In genomic region chr4:33247479-33248053, GRCm38 (mm10) we compare ENCODE assay signal across 8 mouse cellular contexts. TPM values are rescaled to one million over a fixed set of nuclear protein-coding genes. Genes with fewer than 3 reads are reported as not detected.
DNase-seq lines count a peak whose midpoint lies in the region; ATAC-seq and TF ChIP-seq lines count a peak whose summit lies in the region.

No protein-coding gene starts in this region.

- H3K27ac ChIP-seq in CH12.LX (ENCODE audit: insufficient read depth, low read depth) = peak overlapping the region; percentile 89
- peak overlapping the region; percentile 97 for H3K27ac ChIP-seq in forebrain, embryonic 11.5 days (ENCODE audit: low read depth, low read length)
- H3K27ac ChIP-seq in heart, postnatal 0 days (ENCODE audit: low read depth) = peak overlapping the region; percentile 100
- peak overlapping the region; percentile 100 for H3K27ac ChIP-seq in liver, embryonic 16.5 days (ENCODE audit: low read length)
- H3K27ac ChIP-seq in neural tube, embryonic 13.5 days (replicated peaks) = peak overlapping the region; percentile 99
- H3K27ac ChIP-seq in testis, adult 2 months (ENCODE audit: control insufficient read depth, insufficient read depth, low read depth, low read length) = peak overlapping the region; percentile 96

- ATAC-seq in forebrain, embryonic 11.5 days (replicated peaks; ENCODE audit: low FRiP score) = peak; percentile 91
- peak; percentile 84 for ATAC-seq in heart, postnatal 0 days (ENCODE audit: insufficient read depth, low read depth)
- ATAC-seq in liver, embryonic 16.5 days (ENCODE audit: low read depth) = peak; percentile 85
- ATAC-seq in neural tube, embryonic 13.5 days (ENCODE audit: low read depth) = peak; percentile 94

- peak overlapping the region; percentile 96; the same call in 1 of the 2 replicates for H3K4me2 ChIP-seq in CH12.LX (ENCODE audit: insufficient read depth, low read depth, poor library complexity, severe bottlenecking)
- peak overlapping the region; percentile 64 for H3K4me2 ChIP-seq in forebrain, embryonic 11.5 days (ENCODE audit: low read depth, low read length, severe bottlenecking)
- peak overlapping the region; percentile 76 for H3K4me2 ChIP-seq in heart, postnatal 0 days (ENCODE audit: low read depth, low read length)
- peak overlapping the region; percentile 81 for H3K4me2 ChIP-seq in liver, embryonic 16.5 days (ENCODE audit: low read depth, low read length)
- peak overlapping the region; percentile 83 for H3K4me2 ChIP-seq in neural tube, embryonic 13.5 days

- H3K9ac ChIP-seq in CH12.LX (ENCODE audit: insufficient read depth, low read depth) = peak overlapping the region; percentile 94
- H3K9ac ChIP-seq in forebrain, embryonic 11.5 days (ENCODE audit: low read length) = peak overlapping the region; percentile 97
- peak overlapping the region; percentile 100 for H3K9ac ChIP-seq in heart, postnatal 0 days (replicated peaks; ENCODE audit: low read depth, low read length)
- H3K9ac ChIP-seq in liver, embryonic 16.5 days (ENCODE audit: low read depth, low read length) = peak overlapping the region; percentile 99
- peak overlapping the region; percentile 96 for H3K9ac ChIP-seq in neural tube, embryonic 13.5 days

- peak overlapping the region; percentile 64 to 96 (median 83) for H3K4me3 ChIP-seq in CH12.LX (replicated peaks in 1 of 3; ENCODE audit: low read depth in 2 of 3, low read length in 2 of 3, poor library complexity in 1 of 3)
- peak overlapping the region; percentile 97 for H3K4me3 ChIP-seq in forebrain, embryonic 11.5 days (ENCODE audit: low read depth, low read length)
- H3K4me3 ChIP-seq in heart, postnatal 0 days (ENCODE audit: low read depth, low read length) = peak overlapping the region; percentile 91
- peak overlapping the region; percentile 92 for H3K4me3 ChIP-seq in liver, embryonic 16.5 days (ENCODE audit: low read depth, low read length)
- peak overlapping the region; percentile 76 for H3K4me3 ChIP-seq in neural tube, embryonic 13.5 days
- H3K4me3 ChIP-seq in testis, adult 2 months (ENCODE audit: control insufficient read depth, low read depth, low read length) = peak overlapping the region; percentile 91

- H3K4me1 ChIP-seq in CH12.LX (ENCODE audit: control insufficient read depth in 1 of 2, insufficient read depth in 2 of 2) = peaks cover 5 to 25% of the 10 kb centered on the region in 2 experiments
- H3K4me1 ChIP-seq in forebrain, embryonic 11.5 days (replicated peaks; ENCODE audit: control insufficient read depth, insufficient read depth, low read length) = no peaks in the 10 kb centered on the region; the same call in 1 of the 2 replicates
- peaks cover 17% of the 10 kb centered on the region for H3K4me1 ChIP-seq in heart, postnatal 0 days (ENCODE audit: control insufficient read depth, insufficient read depth)
- H3K4me1 ChIP-seq in liver, embryonic 16.5 days (ENCODE audit: control insufficient read depth, low read depth, low read length) = peaks cover 24% of the 10 kb centered on the region
- peaks cover 43% of the 10 kb centered on the region for H3K4me1 ChIP-seq in neural tube, embryonic 13.5 days (replicated peaks)
- H3K4me1 ChIP-seq in testis, adult 2 months (ENCODE audit: control insufficient read depth, insufficient read depth, low read length) = peaks cover 5% of the 10 kb centered on the region

- H3K36me3 ChIP-seq in CH12.LX (replicated peaks in 1 of 2; ENCODE audit: control insufficient read depth in 1 of 2, insufficient read depth in 1 of 2, low read length in 1 of 2) = peaks cover 18 to 36% of the 10 kb centered on the region in 2 experiments
- H3K36me3 ChIP-seq in forebrain, embryonic 11.5 days (ENCODE audit: control insufficient read depth, insufficient read depth, low read length) = no peaks in the 10 kb centered on the region; the same call in 1 of the 2 replicates
- H3K36me3 ChIP-seq in heart, postnatal 0 days (replicated peaks; ENCODE audit: control insufficient read depth, insufficient read depth, low read length) = peaks cover 37% of the 10 kb centered on the region
- H3K36me3 ChIP-seq in liver, embryonic 16.5 days (ENCODE audit: control insufficient read depth, insufficient read depth) = peaks cover 22% of the 10 kb centered on the region
- H3K36me3 ChIP-seq in neural tube, embryonic 13.5 days = peaks cover 37% of the 10 kb centered on the region
- peaks cover 3% of the 10 kb centered on the region for H3K36me3 ChIP-seq in testis, adult 2 months (ENCODE audit: control insufficient read depth, insufficient read depth, low read length)

- H3K79me2 ChIP-seq in CH12.LX (replicated peaks; ENCODE audit: control insufficient read depth, extremely low read depth, insufficient read depth, poor library complexity, severe bottlenecking) = peaks cover 16% of the 10 kb centered on the region

- WGBS in forebrain, embryonic 11.5 days = under 1% methylated on average over 53 of the region's 60 CpGs
- under 1% methylated on average over 53 of the region's 60 CpGs for WGBS in heart, postnatal 0 days
- under 1% methylated on average over 59 of the region's 60 CpGs for WGBS in liver, embryonic 16.5 days (ENCODE audit: insufficient replicate concordance)
- under 1% methylated on average over 59 of the region's 60 CpGs for WGBS in neural tube, embryonic 13.5 days

- peak; percentile 97 for DNase-seq in CH12.LX (ENCODE audit: extremely low read depth)
- DNase-seq in c-Kit-positive CD71-positive TER-119-negative erythroid progenitor cells, embryonic 14.5 days (ENCODE audit: low read depth) = peak; percentile 95
- peak; percentile 98 for DNase-seq in forebrain, embryonic 11.5 days (ENCODE audit: low spot score)
- peak; percentile 99 for DNase-seq in heart, postnatal 0 days (ENCODE audit: low spot score)
- DNase-seq in kidney, postnatal 4 days = peak; percentile 100

- TF ChIP-seq CTCF in CH12.LX (conservative IDR thresholded peaks at IDR 0.05 in 1 of 2, IDR thresholded peaks at IDR 0.05 in 1 of 2; ENCODE audit: low read depth in 2 of 2, low read length in 2 of 2) = peak in 1 of 2 experiments; percentile 20; a peak in 2 of 4 replicates
- TF ChIP-seq CTCF in heart, postnatal 0 days (IDR thresholded peaks at IDR 0.05; ENCODE audit: low read depth) = no peak
- TF ChIP-seq CTCF in testis, adult 2 months (IDR thresholded peaks at IDR 0.05; ENCODE audit: control insufficient read depth, insufficient read depth, insufficient replicate concordance, low read depth, low read length) = no peak

- no peaks in the 10 kb centered on the region for H3K9me3 ChIP-seq in CH12.LX (replicated peaks; ENCODE audit: low read length)
- no peaks in the 10 kb centered on the region for H3K9me3 ChIP-seq in forebrain, embryonic 11.5 days (ENCODE audit: control insufficient read depth, low read length)
- H3K9me3 ChIP-seq in heart, postnatal 0 days (replicated peaks; ENCODE audit: control insufficient read depth, low read length) = no peaks in the 10 kb centered on the region
- H3K9me3 ChIP-seq in liver, embryonic 16.5 days (replicated peaks; ENCODE audit: control insufficient read depth, low read length) = no peaks in the 10 kb centered on the region
- H3K9me3 ChIP-seq in neural tube, embryonic 13.5 days = no peaks in the 10 kb centered on the region

- peak; percentile 92 for TF ChIP-seq POLR2A in CH12.LX (IDR thresholded peaks at IDR 0.05; ENCODE audit: low read depth, low read length)
- peak; percentile 87 for TF ChIP-seq POLR2A in testis, adult 2 months (IDR thresholded peaks at IDR 0.05; ENCODE audit: control insufficient read depth, low read depth, low read length)

- in situ Hi-C loops in CH12.LX (cut with MboI; ENCODE audit: low pct_ligation_motif_present, low pct_unique_long_range_greater_than_20kb, low sequenced_read_pairs) = no loop called here

- no peak for TF ChIP-seq RAD21 in CH12.LX (IDR thresholded peaks at IDR 0.05; ENCODE audit: low read depth, low read length)

- peak; percentile 22; the same call in 1 of the 2 replicates for TF ChIP-seq EP300 in CH12.LX (IDR thresholded peaks at IDR 0.05; ENCODE audit: low read length)
- peak; percentile 82 for TF ChIP-seq EP300 in heart, postnatal 0 days (IDR thresholded peaks at IDR 0.05; ENCODE audit: low read depth)

- dilution Hi-C loops in CH12.LX (cut with MboI; ENCODE audit: extremely low pct_ligation_motif_present, extremely low pct_unique_long_range_greater_than_20kb, low sequenced_read_pairs) = no loop called here

- H3K27me3 ChIP-seq in CH12.LX (replicated peaks) = no peaks in the 10 kb centered on the region
- H3K27me3 ChIP-seq in forebrain, embryonic 11.5 days (ENCODE audit: control insufficient read depth, insufficient read depth, low read length) = no peaks in the 10 kb centered on the region
- no peaks in the 10 kb centered on the region for H3K27me3 ChIP-seq in heart, postnatal 0 days (ENCODE audit: control insufficient read depth, insufficient read depth, low read length)
- no peaks in the 10 kb centered on the region for H3K27me3 ChIP-seq in liver, embryonic 16.5 days (ENCODE audit: control insufficient read depth, insufficient read depth, low read depth, low read length)
- no peaks in the 10 kb centered on the region for H3K27me3 ChIP-seq in neural tube, embryonic 13.5 days
- H3K27me3 ChIP-seq in testis, adult 2 months (ENCODE audit: control insufficient read depth, insufficient read depth, low read length) = no peaks in the 10 kb centered on the region

RNA-seq across cellular contexts. Expression of gene Srsf12, which starts 38.8 kb away (rescaled TPM):
- total RNA-seq in CH12.LX (2012; rRNA removed) (not detected in 2 replicates), CH12.LX (2014; rRNA removed) (not detected in 2 replicates)
- not detected in 2 replicates for polyA plus RNA-seq in CH12.LX (2012; ENCODE audit: insufficient read length, low read depth)
- polyA plus RNA-seq in forebrain, embryonic 11.5 days (2014; fragmentation: Nextera tagmentation; extraction: Ambion mirVana) = 7.9 and 9.0 TPM in 2 replicates
- 0.19 TPM in 1 of 2 replicates, not detected in the other for total RNA-seq in heart, postnatal 0 days (2014; rRNA removed; ENCODE audit: low replicate concordance)
- 0.38 and 0.48 TPM in 2 replicates for polyA plus RNA-seq in heart, postnatal 0 days (2015; fragmentation: Nextera tagmentation; extraction: Ambion mirVana)
- 0.07 and 0.08 TPM in 2 replicates for polyA plus RNA-seq in liver, embryonic 16.5 days (2015; fragmentation: Nextera tagmentation; extraction: Ambion mirVana)
- polyA plus RNA-seq in neural tube, embryonic 13.5 days (2015; fragmentation: Nextera tagmentation; extraction: Ambion mirVana) = 41.8 and 44.0 TPM in 2 replicates
- polyA plus RNA-seq in testis, adult 2 months (2012; rRNA removed) = 1.6 and 2.5 TPM in 2 replicates

RNA-seq across cellular contexts. Expression of gene Pnrc1, which starts 42.4 kb away (rescaled TPM):
- total RNA-seq in CH12.LX (2012; rRNA removed) (15.4 and 27.8 TPM in 2 replicates), CH12.LX (2014; rRNA removed) (33.0 and 35.3 TPM in 2 replicates)
- 22.6 and 32.2 TPM in 2 replicates for polyA plus RNA-seq in CH12.LX (2012; ENCODE audit: insufficient read length, low read depth)
- polyA plus RNA-seq in forebrain, embryonic 11.5 days (2014; fragmentation: Nextera tagmentation; extraction: Ambion mirVana) = 84.9 and 87.9 TPM in 2 replicates
- total RNA-seq in heart, postnatal 0 days (2014; rRNA removed; ENCODE audit: low replicate concordance) = 90.0 and 127 TPM in 2 replicates
- polyA plus RNA-seq in heart, postnatal 0 days (2015; fragmentation: Nextera tagmentation; extraction: Ambion mirVana) = 61.8 and 80.8 TPM in 2 replicates
- polyA plus RNA-seq in liver, embryonic 16.5 days (2015; fragmentation: Nextera tagmentation; extraction: Ambion mirVana) = 39.9 and 53.2 TPM in 2 replicates
- 71.4 and 75.0 TPM in 2 replicates for polyA plus RNA-seq in neural tube, embryonic 13.5 days (2015; fragmentation: Nextera tagmentation; extraction: Ambion mirVana)
- 16.5 and 18.6 TPM in 2 replicates for polyA plus RNA-seq in testis, adult 2 months (2012; rRNA removed)

RNA-seq across cellular contexts. Expression of gene Pm20d2, which starts 58.0 kb away (rescaled TPM):
- total RNA-seq in CH12.LX (2012; rRNA removed) (0.55 and 0.59 TPM in 2 replicates), CH12.LX (2014; rRNA removed) (0.22 and 0.32 TPM in 2 replicates)
- polyA plus RNA-seq in CH12.LX (2012; ENCODE audit: insufficient read length, low read depth) = 0.16 TPM in 1 of 2 replicates, not detected in the other
- polyA plus RNA-seq in forebrain, embryonic 11.5 days (2014; fragmentation: Nextera tagmentation; extraction: Ambion mirVana) = 1.1 and 1.7 TPM in 2 replicates
- total RNA-seq in heart, postnatal 0 days (2014; rRNA removed; ENCODE audit: low replicate concordance) = 10.3 and 11.1 TPM in 2 replicates
- 2.8 and 4.4 TPM in 2 replicates for polyA plus RNA-seq in heart, postnatal 0 days (2015; fragmentation: Nextera tagmentation; extraction: Ambion mirVana)
- 0.06 and 0.13 TPM in 2 replicates for polyA plus RNA-seq in liver, embryonic 16.5 days (2015; fragmentation: Nextera tagmentation; extraction: Ambion mirVana)
- 1.3 and 1.4 TPM in 2 replicates for polyA plus RNA-seq in neural tube, embryonic 13.5 days (2015; fragmentation: Nextera tagmentation; extraction: Ambion mirVana)
- polyA plus RNA-seq in testis, adult 2 months (2012; rRNA removed) = 1.2 and 1.4 TPM in 2 replicates

Comparison
In these comparisons a context has a peak if more than half of its experiments do, and no peak if none do; other contexts are left out.
1. Peak in every context shown above with its lines: DNase-seq, ATAC-seq, H3K4me3 ChIP-seq and H3K27ac ChIP-seq.